Mouse (Mus musculus) 3T3-L1 (cell line): ENCODE measurements around the gene Senp8.
"Not testable (repeated sequence)": the region's sequence is repeated elsewhere in the genome, so short reads cannot be mapped to it uniquely, and the experiment has no call there.

Source experiments
- DNase-seq: peaks from one replicate; pipeline ENCODE4 v3.0.0-alpha.2; 2015; ENCODE audit warnings: low read depth, low spot score

Senp8 gene

GRCm38 (mm10) chr9:59750267-59751065 lies at the start of gene Senp8, which contains the start of gene Myo9a:
TSS of gene Senp8 (minus strand) at chr9:59750710.
TSS of gene Myo9a (plus strand) at chr9:59750896.
- peak; percentile 96 for DNase-seq

- DNase-seq: not testable (repeated sequence)
Measured at GRCm38 (mm10) chr9:59766966-59767461, 16.5 kb upstream of the Senp8 start.

- peak; percentile 57 for DNase-seq
Measured at GRCm38 (mm10) chr9:59760515-59760914, 10.0 kb upstream of the Senp8 start.

DNA sequence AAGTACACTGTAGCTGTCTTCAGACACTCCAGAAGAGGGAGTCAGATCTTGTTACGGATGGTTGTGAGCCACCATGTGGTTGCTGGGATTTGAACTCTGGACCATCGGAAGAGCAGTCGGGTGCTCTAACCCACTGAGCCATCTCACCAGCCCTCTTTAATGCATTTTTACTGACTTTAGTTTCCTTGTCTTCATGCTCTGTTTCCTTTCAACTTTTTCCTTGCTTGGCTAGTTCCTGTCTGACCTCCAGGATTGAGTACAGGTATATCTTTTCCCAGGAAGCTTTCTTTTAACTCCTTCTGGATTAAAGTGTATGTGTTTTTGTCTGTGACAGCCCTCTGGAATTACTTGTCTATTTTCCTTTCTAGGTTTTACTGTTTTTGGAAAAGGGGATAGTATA lies 6.5 kb upstream of the Senp8 start:
- DNase-seq: not testable (repeated sequence)

DNA sequence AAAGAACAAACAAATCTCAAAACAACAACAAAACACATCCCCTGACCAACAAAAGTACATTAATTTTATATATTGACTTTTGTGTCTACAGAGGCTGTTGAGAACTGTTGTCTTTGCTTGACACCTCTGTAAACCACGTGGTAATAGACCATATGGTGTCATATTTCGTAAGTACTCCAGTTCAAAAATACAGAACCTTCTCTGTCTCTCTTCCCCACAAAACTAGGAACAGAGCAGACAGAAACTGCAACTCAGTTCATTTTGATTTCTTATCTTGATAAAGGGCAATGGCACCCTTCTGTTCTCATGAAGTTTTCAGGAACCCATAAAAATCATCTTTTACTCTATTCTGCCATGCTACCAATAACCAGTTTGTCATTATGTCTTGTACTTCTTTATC lies 4.7 kb upstream of the Senp8 start:
- DNase-seq: peak; percentile 21

DNA sequence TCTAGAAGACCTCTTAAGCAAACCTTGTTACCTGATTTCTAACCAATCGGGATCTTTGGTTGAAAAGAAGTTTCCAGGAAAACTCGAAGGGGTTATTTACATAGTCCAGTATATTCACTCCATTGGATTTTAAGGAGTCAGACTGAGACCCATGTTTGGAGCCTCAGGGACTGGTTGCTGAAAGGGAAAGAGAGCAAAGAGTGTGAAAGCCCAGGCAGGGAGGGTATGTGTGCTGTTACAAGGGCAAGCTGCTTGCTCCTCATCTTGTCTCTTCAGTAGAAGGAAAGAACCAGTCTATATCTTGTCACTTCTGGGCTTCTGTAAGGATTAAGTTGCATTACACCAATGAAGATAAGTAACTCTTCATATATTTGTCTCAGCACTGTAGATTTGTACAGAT lies 1.5 kb upstream of the Senp8 start:
- DNase-seq: peak; percentile 25

DNA sequence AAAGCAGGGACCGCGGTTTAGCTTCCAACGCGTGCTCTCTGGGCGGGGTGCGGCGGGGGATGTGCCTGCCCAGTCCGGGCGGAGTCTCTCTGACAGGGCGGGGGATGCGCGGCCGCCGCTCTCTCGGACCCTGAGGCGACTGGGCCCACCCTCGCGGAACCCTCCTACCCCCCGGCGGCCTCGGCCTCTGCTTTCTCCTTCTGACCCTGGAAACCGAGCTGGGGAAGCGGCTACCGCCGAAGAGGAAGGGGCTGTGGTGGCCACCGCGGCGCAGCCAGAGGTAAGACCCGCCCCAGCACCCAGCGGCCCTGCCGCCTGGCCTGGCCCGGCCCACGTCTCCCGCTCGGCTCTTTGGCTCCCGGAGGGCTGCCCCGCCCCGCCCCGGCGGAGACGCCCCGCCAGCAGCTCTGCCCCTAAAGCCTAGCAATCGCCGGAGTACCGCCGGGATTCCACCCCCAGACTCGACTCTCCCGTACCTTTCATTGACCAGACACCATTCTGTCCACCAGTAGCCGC lies 614 bp upstream of the Senp8 start:
- peak; percentile 78 for DNase-seq

DNA sequence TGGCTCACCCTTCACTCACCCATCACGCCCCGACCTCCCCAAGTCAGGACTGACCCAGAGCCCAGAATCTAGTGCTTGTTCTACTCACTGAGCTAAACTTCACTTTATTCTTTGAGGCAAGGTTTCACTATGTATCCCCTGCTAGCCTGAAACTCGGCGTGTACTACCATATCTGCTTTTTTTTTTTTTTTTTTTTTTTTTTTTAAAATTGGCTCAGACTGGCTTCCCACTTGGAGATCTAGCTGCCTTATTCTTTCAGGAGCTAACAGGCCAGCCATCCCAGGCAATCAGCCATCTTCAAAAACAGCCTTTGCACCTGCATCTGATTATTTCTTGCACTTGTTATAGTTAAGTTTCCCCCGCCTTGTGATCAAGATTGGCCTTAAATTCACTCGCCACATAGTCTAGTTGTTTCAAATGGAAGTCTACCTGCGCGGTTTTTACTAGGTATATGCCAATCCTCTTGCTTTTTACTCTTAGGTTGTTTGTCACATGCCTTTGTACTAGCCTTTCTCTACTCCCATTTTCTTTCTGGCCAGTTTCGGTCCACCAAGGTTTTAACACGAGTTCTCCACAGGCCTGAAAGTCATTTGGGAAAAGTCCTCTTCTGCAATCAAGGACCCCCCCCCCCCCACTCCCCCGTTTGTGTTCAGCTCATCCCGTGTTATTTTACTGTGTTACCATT lies 787 bp downstream of the Senp8 start:
- DNase-seq: peak; percentile 32

DNA sequence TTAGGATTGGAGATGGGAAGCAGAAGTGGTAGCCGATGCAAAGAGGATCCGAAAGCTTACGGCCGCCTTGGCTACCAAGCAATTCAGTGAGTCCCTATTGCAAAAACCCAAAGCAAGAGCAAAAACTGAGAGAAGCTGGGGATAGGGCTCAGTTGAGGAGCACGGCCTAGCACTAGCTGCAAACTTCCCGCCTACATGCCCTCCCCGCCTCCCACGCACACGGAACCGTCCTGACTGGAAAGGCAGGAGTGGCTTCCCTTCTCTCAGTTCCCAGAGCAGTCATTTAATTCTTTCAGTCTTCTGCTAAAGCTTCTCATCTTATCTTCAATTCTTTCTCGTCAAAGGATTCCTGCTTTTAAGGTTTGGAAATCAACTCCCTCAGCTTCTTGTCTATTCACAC lies 1.5 kb downstream of the Senp8 start:
- DNase-seq: no peak

DNA sequence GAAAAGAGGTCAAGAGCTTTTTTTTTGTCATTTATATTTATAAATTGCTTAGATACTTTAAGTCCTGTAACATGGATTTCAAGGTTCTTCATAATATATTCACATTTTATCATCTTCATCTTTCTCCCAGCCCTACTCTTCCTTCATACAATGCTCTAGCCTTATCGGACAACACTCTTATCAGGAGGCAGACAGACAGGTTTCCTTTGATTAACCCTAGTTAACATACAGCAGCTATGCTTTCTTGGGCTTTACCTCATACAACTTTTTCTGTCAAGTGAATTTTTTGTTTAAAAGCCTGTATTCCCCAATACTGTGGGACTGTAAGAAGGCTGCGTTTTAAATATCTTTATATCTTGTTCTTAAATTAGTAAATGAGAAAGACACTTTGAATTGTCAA lies 2.1 kb downstream of the Senp8 start:
- no peak for DNase-seq

GRCm38 (mm10) chr9:59743903-59744302 lies 6.6 kb downstream of the Senp8 start:
- no peak for DNase-seq

DNA sequence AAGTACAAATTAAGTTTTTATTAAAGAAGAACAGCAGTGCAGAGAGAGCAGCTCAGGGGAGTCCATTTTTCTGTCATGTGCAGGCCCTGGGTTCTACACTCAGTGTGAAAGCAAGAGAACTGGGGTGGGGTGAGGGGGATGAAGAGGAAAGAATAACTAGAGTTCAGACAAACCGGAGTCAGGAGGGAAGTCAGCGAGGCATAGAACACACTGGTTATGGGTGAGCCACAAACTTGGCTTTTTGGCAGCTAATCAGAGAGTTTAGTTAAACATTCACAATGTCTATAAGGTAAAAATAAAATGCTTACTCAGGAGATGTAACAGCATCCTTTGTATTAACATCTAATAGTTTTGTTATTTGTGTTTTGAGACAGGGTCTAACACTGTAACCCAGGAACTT lies 9.9 kb downstream of the Senp8 start:
- DNase-seq: no peak

DNA sequence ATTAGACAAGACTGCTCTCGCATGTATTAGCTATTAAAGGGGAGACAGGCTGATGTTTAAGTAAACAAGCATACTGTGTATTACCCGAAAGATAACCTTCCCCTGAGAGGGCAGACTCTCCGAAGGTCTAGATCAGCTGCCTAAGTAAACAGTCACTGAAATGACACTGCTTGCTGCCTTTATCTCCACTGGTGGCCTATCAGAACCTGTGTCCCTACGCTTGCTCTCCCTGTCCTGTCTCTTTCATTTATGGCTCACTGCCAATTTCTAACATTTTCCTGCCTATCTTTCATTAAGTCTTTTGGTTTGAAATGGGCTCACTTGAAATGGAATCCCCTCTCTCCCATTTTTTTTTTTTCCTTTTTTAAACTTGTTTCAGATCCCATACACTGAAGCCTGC lies 15.1 kb downstream of the Senp8 start:
- no peak for DNase-seq

DNA sequence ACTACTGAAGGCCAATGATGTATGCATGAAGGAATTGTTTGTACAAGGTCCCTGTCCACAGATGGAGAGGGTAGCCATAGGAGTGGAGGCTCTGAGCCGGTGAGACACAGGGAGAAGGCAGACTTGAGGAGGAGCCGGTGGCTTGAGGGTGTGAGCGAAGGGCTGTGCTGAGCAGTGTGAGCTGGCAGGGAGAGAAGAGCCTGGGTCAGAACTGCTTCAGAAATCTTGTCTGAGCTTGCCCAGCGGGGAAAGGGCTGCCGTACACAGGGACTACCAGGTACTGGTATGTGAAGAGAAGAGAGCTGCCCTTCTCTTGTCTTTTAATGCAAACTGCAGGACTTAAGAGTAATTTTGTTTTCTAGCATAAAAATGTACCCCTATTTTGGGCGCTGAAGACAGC lies 17.4 kb downstream of the Senp8 start:
- DNase-seq: no peak

- DNase-seq: no peak
Measured at GRCm38 (mm10) chr9:59731136-59731535, 19.4 kb downstream of the Senp8 start.

- DNase-seq: no peak
Measured at GRCm38 (mm10) chr9:59727569-59728286, 22.8 kb downstream of the Senp8 start.

GRCm38 (mm10) chr9:59725515-59725914 lies 25.0 kb downstream of the Senp8 start:
- no peak for DNase-seq

DNA sequence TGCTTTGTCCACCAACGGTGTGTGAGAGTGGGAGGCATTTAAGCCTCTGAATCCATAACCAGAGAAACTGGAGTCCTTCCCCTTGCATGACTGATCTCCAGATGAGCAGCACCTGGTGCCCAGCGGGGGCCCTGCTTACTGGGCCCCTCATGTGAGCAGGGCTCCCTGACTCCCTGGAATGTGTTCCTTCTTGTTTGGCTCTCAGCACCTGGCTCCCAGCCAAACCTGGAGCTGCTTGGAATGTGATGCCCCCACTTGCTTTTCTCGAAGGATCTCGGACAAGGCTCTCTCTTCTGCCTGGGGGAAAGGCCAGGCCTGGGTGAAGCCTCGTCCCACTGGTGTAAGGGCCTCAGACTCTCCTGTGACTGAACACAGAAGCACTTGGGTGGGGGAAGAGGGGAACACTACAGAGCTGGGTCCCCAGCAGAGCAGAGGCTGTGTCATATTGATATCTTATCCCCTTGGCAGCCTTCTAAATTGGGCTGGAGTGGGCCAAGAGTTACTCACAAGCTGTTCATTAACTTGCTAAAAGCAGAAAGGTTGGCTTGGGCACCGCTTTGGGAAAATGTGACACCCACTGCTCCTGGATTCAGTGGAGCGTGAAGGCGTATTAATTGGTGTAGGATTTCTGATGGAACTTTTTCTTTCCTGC lies 26.6 kb downstream of the Senp8 start:
- no peak for DNase-seq

GRCm38 (mm10) chr9:59723096-59723657 lies 27.3 kb downstream of the Senp8 start:
- peak; percentile 91 for DNase-seq

- no peak for DNase-seq
Measured at GRCm38 (mm10) chr9:59721144-59721543, 29.4 kb downstream of the Senp8 start.

- DNase-seq: no peak
Measured at GRCm38 (mm10) chr9:59718237-59718636, 32.3 kb downstream of the Senp8 start.
